Mouse (Mus musculus) kidney, postnatal 0 days (tissue): ENCODE measurements around the gene Atp6v0a4. TPM values are rescaled to one million over a fixed set of nuclear protein-coding genes. Genes with fewer than 3 reads are reported as not detected.

Experiments used
- ATAC-seq: fragments of 200-750 bp; cut with Nextera tagmentation; replicated peaks from 2 replicates; pipeline ENCODE4 v1.8.0; 2017; ENCODE audit warnings: low read depth, moderate number of reproducible peaks, moderate TSS enrichment, moderate library complexity; ENCODE audit not compliant: low FRiP score
- DNase-seq: peaks from one replicate; pipeline ENCODE4 v3.0.0-alpha.2; 2016; ENCODE audit warnings: low spot score
- H3K27ac ChIP-seq: fragments of 300-500 bp; sonication (generic); 2 replicates; pipeline ENCODE4 v1.5.1; 2014; ENCODE audit warnings: mild to moderate bottlenecking
- H3K27me3 ChIP-seq: fragments of 300-500 bp; sonication (generic); 2 replicates; pipeline ENCODE4 v1.6.1; 2014; ENCODE audit warnings: low read length, mixed read lengths; ENCODE audit not compliant: insufficient read depth
- H3K36me3 ChIP-seq: fragments of 300-500 bp; sonication (generic); 2 replicates; pipeline ENCODE4 v1.6.1; 2014; ENCODE audit warnings: low read length, mixed read lengths; ENCODE audit not compliant: insufficient read depth
- H3K4me1 ChIP-seq: fragments of 300-500 bp; sonication (generic); replicated peaks from 2 replicates; pipeline ENCODE4 v1.6.1; 2014; ENCODE audit warnings: antibody characterized with exemption, low read length, mixed read lengths; ENCODE audit not compliant: insufficient read depth
- H3K4me2 ChIP-seq: fragments of 300-500 bp; sonication (generic); 2 replicates; pipeline ENCODE4 v1.6.1; 2014; ENCODE audit warnings: mild to moderate bottlenecking, low read length, moderate library complexity, mixed read lengths
- H3K4me3 ChIP-seq: fragments of 300-500 bp; sonication (generic); replicated peaks from 2 replicates; pipeline ENCODE4 v1.5.1; 2014; ENCODE audit warnings: low read depth, low read length
- H3K9ac ChIP-seq: fragments of 300-500 bp; sonication (generic); 2 replicates; pipeline ENCODE4 v1.6.1; 2014; ENCODE audit warnings: low read depth, low read length
- H3K9me3 ChIP-seq: fragments of 300-500 bp; sonication (generic); replicated peaks from 2 replicates; pipeline ENCODE4 v1.6.1; 2016; ENCODE audit warnings: low read length, inconsistent platforms, mixed read lengths
- CTCF ChIP-seq: IDR thresholded peaks from 2 replicates; pipeline ENCODE4 v1.5.1; 2016; ENCODE audit warnings: antibody characterized with exemption, low read depth, mild to moderate bottlenecking, moderate library complexity
- WGBS: fragments of 180-500 bp; shearing (Covaris S2); extraction: QIAGEN DNeasy Blood & Tissue Kit; methylation state at CpG from one replicate; pipeline ENCODE4 v1.1.7; 2014; 5-methylcytosine and 5-hydroxymethylcytosine counted together
- polyA plus RNA-seq: library from polyadenylated mRNA; unstranded; fragments of >200 nt; fragmentation: Nextera tagmentation; extraction: Ambion mirVana; gene quantifications from 2 replicates; pipeline ENCODE4 v1.2.1, GENCODE M21; 2015

The Atp6v0a4 gene
- polyA plus RNA-seq, 1 experiment from 2014 or later = 37.9 TPM

DNA sequence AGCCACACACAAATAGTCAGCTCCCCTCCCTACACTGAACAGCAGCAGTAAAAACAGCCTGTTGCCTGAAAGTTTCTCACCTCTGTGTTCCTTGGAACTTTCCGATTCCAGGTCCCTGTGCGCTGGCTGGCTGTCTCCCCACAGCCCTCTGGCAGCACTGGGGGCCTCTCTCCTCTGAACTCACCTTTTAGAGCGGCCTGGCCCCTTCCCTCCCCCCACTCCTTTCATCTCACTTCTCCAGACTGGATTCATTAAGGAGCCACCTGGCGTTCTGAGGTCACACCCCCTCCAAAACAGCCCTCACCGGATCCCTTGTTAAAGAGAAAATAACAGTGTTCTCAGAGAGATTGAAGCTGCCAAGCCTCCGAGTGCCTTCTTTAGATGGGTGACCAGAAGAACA lies 77.5 kb downstream of the Atp6v0a4 start, which contains the start of gene Svopl:
Gene Svopl, minus strand, starts transcription at position 159 of the 400 bp plus-strand sequence.
- Histone ChIP-seq H3K4me2 (no peak within 1 kb of the TSS), H3K9ac (no peak within 1 kb of the TSS), H3K27ac (0 out of 2 replicates have a peak within 1 kb of the TSS, but pooled peaks have one; percentile 77), H3K36me3 (no peaks in the 10 kb centered on the region), H3K4me3 (no peak within 1 kb of the TSS), H3K4me1 (peaks cover 10% of the 10 kb centered on the region), H3K9me3 (no peaks in the 10 kb centered on the region), H3K27me3 (no peaks in the 10 kb centered on the region)
- 30% methylated on average over 6 of the region's 6 CpGs for WGBS
- TF ChIP-seq CTCF = no peak
- DNase-seq (no peak), ATAC-seq (no peak)

DNA sequence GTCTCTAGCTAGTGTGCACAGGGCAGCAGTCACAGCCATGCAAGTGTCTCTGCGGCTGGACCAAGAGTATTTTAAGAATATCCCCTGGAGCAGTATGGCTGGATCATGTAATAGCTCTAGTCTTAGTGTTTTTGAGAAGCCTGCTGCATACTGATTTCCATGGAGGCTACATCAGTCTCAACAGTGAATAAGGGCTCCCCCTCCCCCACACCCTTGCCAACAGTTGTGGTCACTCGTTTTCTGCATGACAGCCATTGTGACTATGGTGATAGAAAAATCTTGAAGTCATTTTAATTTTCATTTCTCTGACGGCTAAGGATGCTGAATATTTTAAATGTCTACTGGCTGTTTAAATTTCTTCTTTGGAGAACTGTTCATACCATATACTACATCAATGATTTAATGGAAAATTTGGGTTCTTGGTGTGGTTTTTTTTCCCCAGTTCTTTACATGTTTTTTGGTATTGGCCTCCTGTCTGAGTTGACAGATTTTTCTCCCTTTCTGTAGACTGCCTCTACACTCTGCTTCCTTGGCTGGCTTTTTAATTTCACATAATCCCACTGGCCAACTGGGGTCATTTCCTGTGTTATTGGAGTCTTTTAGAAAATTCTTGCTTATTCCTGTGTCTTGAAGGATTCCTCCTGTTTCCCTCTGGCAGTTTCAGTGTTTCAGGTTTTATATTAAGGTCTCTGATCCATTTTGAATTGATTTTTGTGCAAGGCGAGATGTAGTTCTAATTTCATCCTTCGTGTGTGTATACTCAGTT lies 91.4 kb downstream of the Atp6v0a4 start:
- H3K4me3 ChIP-seq = no peak overlapping the region
- ATAC-seq = no peak
- no peaks in the 10 kb centered on the region for H3K9me3 ChIP-seq
- peaks cover 12% of the 10 kb centered on the region for H3K4me1 ChIP-seq
- H3K4me2 ChIP-seq = no peak overlapping the region
- H3K27me3 ChIP-seq = no peaks in the 10 kb centered on the region
- WGBS = 48% methylated on average over 5 of the region's 5 CpGs
- H3K27ac ChIP-seq = peak overlapping the region; percentile 71
- TF ChIP-seq CTCF = no peak
- no peak overlapping the region for H3K9ac ChIP-seq
- DNase-seq = peak; percentile 85
- no peaks in the 10 kb centered on the region for H3K36me3 ChIP-seq

DNA sequence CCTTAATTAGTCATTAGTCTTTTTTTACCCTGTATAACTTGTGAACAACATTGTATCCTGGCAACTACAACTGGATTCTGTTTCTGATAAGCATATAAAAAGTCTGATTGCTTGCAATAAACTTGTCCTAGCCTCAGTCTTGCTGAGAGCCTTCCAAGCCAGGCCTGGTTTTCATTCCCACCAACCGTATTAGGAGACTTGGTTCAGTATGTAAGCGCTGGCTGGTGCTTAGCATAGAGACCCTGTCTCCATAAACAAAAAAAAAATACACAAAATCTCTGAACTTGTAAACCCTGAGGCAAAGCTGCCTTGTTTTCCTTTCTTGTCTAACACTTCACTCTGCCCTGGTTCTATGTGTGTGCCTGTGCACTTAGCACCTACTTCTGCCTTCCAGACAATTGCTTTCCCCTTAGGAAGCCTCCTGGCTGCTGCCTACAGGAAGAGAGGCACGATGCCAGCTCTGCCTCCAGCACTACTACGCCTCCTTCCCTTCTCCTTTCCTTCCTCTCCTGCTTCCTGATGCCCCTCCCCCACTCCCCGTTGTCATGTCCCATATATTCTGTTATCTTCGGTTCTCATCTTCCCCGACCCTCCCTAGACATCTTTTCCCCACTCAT lies 92.4 kb downstream of the Atp6v0a4 start:
- TF ChIP-seq CTCF = no peak
- Histone ChIP-seq H3K4me2 (no peak overlapping the region), H3K27ac (peak overlapping the region; percentile 71), H3K9ac (no peak overlapping the region), H3K4me1 (peaks cover 12% of the 10 kb centered on the region), H3K36me3 (no peaks in the 10 kb centered on the region), H3K9me3 (no peaks in the 10 kb centered on the region), H3K4me3 (no peak overlapping the region), H3K27me3 (no peaks in the 10 kb centered on the region)
- ATAC-seq (no peak), DNase-seq (peak; percentile 71)
- WGBS = 30% methylated on average over 7 of the region's 7 CpGs

DNA sequence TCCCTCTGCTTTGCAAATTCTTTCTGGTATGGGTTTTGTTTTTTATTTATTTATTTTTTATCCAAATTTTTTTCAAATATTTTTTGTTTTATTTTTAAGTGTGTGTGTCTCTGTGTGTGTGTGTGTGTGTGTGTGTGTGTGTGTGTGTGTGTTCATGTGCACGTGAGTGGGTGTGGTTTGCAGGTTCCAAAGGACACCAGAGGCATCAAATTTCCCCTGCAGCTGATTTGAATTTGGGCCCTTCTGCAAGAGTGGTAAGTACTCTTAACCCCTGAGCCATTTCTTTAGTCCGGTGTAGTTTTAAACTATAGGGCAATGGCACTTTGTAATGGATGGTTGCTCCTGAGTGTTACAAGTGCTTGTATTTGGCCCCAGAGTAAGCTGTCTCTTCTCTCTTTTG lies 96.2 kb downstream of the Atp6v0a4 start:
- TF ChIP-seq CTCF = no peak
- H3K27me3 ChIP-seq = no peaks in the 10 kb centered on the region
- DNase-seq (no peak), ATAC-seq (no peak)
- peaks cover 16% of the 10 kb centered on the region for H3K4me1 ChIP-seq
- no peak overlapping the region for H3K27ac ChIP-seq
- no peaks in the 10 kb centered on the region for H3K36me3 ChIP-seq
- no peak overlapping the region for H3K9ac ChIP-seq
- no peaks in the 10 kb centered on the region for H3K9me3 ChIP-seq
- no peak overlapping the region for H3K4me3 ChIP-seq
- no peak overlapping the region for H3K4me2 ChIP-seq
- WGBS = 18% methylated on average over 2 of the region's 2 CpGs

DNA sequence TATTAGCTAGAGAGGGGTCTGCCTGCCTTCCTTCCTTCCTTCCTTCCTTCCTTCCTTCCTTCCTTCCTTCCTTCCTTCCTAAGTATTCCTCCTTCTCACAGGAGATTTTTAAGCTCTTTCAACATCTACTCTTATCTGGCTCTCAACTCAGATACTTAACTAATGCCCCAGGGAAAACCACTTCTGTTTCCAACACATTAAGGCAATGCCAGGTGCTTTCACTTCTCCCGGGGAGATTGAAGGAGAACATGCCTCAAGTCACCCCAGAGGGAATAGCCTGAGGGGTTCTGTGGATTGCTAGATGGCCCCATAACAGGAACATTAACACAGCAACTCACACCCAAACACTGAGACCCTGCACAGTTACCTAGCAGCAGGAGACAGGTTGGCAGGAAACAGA lies 96.6 kb downstream of the Atp6v0a4 start:
- DNase-seq (no peak), ATAC-seq (no peak)
- H3K4me3 ChIP-seq = no peak overlapping the region
- H3K9ac ChIP-seq = no peak overlapping the region
- no peak overlapping the region for H3K27ac ChIP-seq
- H3K4me2 ChIP-seq = no peak overlapping the region
- TF ChIP-seq CTCF = no peak
- WGBS = 45% methylated on average over 1 of the region's 1 CpGs
- H3K36me3 ChIP-seq = no peaks in the 10 kb centered on the region
- H3K9me3 ChIP-seq = no peaks in the 10 kb centered on the region
- peaks cover 15% of the 10 kb centered on the region for H3K4me1 ChIP-seq
- H3K27me3 ChIP-seq = no peaks in the 10 kb centered on the region

DNA sequence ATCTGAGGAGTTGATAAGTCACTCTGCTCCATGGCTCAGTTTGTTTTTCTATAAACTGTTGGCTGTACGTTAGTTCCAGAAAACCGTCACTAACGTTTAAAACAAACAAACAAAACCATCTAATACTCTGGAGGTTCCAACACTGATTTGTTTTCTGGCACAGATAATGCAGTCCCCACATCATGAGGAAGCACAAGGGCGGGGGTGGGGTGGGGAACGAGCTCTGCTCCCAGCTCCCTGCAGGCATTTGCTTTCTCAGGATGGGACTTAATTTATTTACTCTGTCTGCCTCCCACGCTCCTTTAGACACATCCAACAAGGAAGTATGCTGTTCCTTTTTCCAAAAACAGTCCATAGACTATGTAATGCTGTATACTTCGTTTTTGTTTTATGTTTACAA lies 101.1 kb downstream of the Atp6v0a4 start:
- DNase-seq (peak; percentile 89), ATAC-seq (0 out of 2 replicates have a peak, but pooled peaks have one; percentile 36)
- no peaks in the 10 kb centered on the region for H3K27me3 ChIP-seq
- no peak for TF ChIP-seq CTCF
- 0 out of 2 replicates have a peak, but pooled peaks cover 4% of the 10 kb centered on the region for H3K4me1 ChIP-seq
- H3K27ac ChIP-seq = peak overlapping the region; percentile 72; the same call in 1 of the 2 replicates
- WGBS = 18% methylated on average over 7 of the region's 7 CpGs
- no peaks in the 10 kb centered on the region for H3K9me3 ChIP-seq
- H3K36me3 ChIP-seq = no peaks in the 10 kb centered on the region
- no peak overlapping the region; the same call in 1 of the 2 replicates for H3K4me2 ChIP-seq
- no peak overlapping the region for H3K4me3 ChIP-seq
- no peak overlapping the region for H3K9ac ChIP-seq
